Mouse (Mus musculus) neural tube, embryonic 14.5 days (tissue): ENCODE measurements around the gene Araf. TPM values are rescaled to one million over a fixed set of nuclear protein-coding genes. Genes with fewer than 3 reads are reported as not detected.

Experiments
- ATAC-seq: fragments of 200-750 bp; cut with Nextera tagmentation; 2 replicates; pipeline ENCODE4 v1.8.0; 2017; ENCODE audit warnings: low read depth, mild to moderate bottlenecking, moderate TSS enrichment, moderate library complexity
- H3K27ac ChIP-seq: fragments of 300-500 bp; sonication (generic); 2 replicates; pipeline ENCODE4 v1.5.1; 2014; ENCODE audit warnings: low read depth, mild to moderate bottlenecking, control low read depth, low read length, moderate library complexity, mixed read lengths
- H3K27me3 ChIP-seq: fragments of 300-500 bp; sonication (generic); 2 replicates; pipeline ENCODE4 v1.6.1; 2014; ENCODE audit warnings: low read length; ENCODE audit not compliant: control insufficient read depth, insufficient read depth
- H3K36me3 ChIP-seq: fragments of 300-500 bp; sonication (generic); 2 replicates; pipeline ENCODE4 v1.6.1; 2014; ENCODE audit warnings: low read length, mixed read lengths; ENCODE audit not compliant: control insufficient read depth, insufficient read depth
- H3K4me1 ChIP-seq: fragments of 300-500 bp; sonication (generic); 2 replicates; pipeline ENCODE4 v1.6.1; 2014; ENCODE audit warnings: low read length; ENCODE audit not compliant: control insufficient read depth, insufficient read depth
- H3K4me2 ChIP-seq: fragments of 300-500 bp; sonication (generic); 2 replicates; pipeline ENCODE4 v1.6.1; 2014; ENCODE audit warnings: mild to moderate bottlenecking, low read depth, low read length, control low read depth
- H3K4me3 ChIP-seq: fragments of 300-500 bp; sonication (generic); 2 replicates; pipeline ENCODE4 v1.5.1; 2014; ENCODE audit warnings: low read depth, low read length, control low read depth, mixed read lengths
- H3K9ac ChIP-seq: fragments of 300-500 bp; sonication (generic); replicated peaks from 2 replicates; pipeline ENCODE4 v1.6.1; 2014; ENCODE audit warnings: low read depth, mild to moderate bottlenecking, control low read depth, low read length, mixed read lengths
- H3K9me3 ChIP-seq: fragments of 300-500 bp; sonication (generic); 2 replicates; pipeline ENCODE4 v1.6.1; 2016; ENCODE audit warnings: low read length; ENCODE audit not compliant: control insufficient read depth
- WGBS: fragments of 180-500 bp; shearing (Covaris S2); extraction: QIAGEN DNeasy Blood & Tissue Kit; methylation state at CpG from one replicate; pipeline ENCODE4 v1.1.7; 2014; 5-methylcytosine and 5-hydroxymethylcytosine counted together
- polyA plus RNA-seq: library from polyadenylated mRNA; unstranded; fragments of >200 nt; fragmentation: Nextera tagmentation; extraction: Ambion mirVana; gene quantifications from 2 replicates; pipeline ENCODE4 v1.2.1, GENCODE M21; 2014

Gene Araf
- polyA plus RNA-seq: 334 and 400 TPM in 2 replicates

DNA sequence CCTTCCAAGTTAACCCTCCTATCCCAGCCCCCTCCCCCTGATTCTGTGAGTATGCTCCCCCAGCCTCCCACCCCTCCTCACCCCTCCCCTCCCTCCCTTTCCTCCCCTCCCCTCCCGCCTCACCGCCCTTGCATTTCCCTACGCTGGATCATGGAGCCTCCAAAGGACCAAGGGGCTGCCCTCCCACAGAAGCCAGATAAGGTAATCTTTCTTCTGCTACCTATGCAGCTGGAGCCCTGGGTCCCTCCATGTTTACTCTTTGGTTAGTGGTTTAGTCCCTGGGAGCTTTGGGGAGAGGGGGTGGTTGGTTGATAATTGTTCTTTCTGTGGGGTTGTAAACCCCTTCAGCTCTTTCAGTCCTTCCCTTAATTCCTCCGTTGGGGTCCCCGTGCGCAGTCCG, at the start of gene Araf:
Gene Araf (plus strand): TSS at position 134 of the 400 bp plus-strand sequence.
- peak within 1 kb of the TSS; percentile 39 for H3K4me3 ChIP-seq
- H3K27ac ChIP-seq: peak within 1 kb of the TSS; percentile 93
- peak; percentile 74 for ATAC-seq
- H3K4me1 ChIP-seq: no peaks in the 10 kb centered on the region
- 19% methylated on average over 6 of the region's 7 CpGs for WGBS
- no peaks in the 10 kb centered on the region for H3K9me3 ChIP-seq
- H3K36me3 ChIP-seq: no peaks in the 10 kb centered on the region
- H3K4me2 ChIP-seq: peak within 1 kb of the TSS; percentile 43
- H3K27me3 ChIP-seq: no peaks in the 10 kb centered on the region
- peak within 1 kb of the TSS; percentile 68 for H3K9ac ChIP-seq

DNA sequence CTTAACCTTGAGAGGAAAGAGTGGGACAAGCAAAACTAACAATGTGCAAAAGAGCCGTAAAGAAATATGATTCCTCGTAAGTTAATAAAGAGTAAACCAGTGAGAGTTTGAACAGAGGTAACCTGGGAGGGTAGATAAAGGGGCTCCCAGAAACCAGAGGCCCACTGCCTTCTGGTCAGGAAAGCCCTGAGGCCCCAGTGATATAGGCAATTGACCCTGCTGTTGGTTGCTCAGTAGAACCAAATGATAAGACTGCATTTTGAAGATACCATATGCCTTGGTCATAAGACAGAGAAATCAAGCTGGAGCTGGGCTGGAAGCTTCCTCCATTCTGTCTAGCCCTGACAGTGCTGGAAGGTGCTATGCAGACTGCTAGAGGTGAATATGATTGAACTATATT, 48.8 kb upstream of the Araf start:
- Histone ChIP-seq H3K4me2 (no peak overlapping the region), H3K27me3 (no peaks in the 10 kb centered on the region), H3K9me3 (no peaks in the 10 kb centered on the region), H3K4me1 (no peaks in the 10 kb centered on the region), H3K4me3 (no peak overlapping the region), H3K27ac (no peak overlapping the region), H3K9ac (no peak overlapping the region), H3K36me3 (no peaks in the 10 kb centered on the region)
- ATAC-seq: no peak
- 93% methylated on average over 2 of the region's 2 CpGs for WGBS

DNA sequence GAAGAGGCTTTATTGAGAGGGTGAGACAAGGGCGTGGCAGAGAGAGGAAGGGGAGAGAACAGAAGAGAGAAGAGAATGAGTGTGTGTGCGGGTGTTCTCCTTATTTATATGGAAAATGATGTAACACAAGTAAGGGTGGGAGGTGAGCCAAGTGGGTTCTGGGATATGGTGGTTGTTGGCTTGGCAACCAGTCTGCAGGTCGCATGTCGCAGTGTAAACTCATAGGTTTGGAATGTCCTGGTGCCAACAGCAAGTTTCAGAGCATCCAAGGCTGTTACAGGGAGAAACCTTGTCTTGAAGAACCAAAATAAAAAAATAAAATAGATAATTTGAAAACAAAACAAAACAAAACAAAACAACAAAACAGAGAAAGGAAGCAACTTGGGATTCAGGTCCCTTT, 36.4 kb upstream of the Araf start:
- WGBS: 79% methylated on average over 4 of the region's 4 CpGs
- H3K27ac ChIP-seq: no peak overlapping the region
- no peaks in the 10 kb centered on the region for H3K27me3 ChIP-seq
- no peak for ATAC-seq
- no peaks in the 10 kb centered on the region for H3K4me1 ChIP-seq
- H3K9ac ChIP-seq: no peak overlapping the region
- no peaks in the 10 kb centered on the region for H3K36me3 ChIP-seq
- H3K4me3 ChIP-seq: no peak overlapping the region
- no peaks in the 10 kb centered on the region for H3K9me3 ChIP-seq
- H3K4me2 ChIP-seq: no peak overlapping the region

DNA sequence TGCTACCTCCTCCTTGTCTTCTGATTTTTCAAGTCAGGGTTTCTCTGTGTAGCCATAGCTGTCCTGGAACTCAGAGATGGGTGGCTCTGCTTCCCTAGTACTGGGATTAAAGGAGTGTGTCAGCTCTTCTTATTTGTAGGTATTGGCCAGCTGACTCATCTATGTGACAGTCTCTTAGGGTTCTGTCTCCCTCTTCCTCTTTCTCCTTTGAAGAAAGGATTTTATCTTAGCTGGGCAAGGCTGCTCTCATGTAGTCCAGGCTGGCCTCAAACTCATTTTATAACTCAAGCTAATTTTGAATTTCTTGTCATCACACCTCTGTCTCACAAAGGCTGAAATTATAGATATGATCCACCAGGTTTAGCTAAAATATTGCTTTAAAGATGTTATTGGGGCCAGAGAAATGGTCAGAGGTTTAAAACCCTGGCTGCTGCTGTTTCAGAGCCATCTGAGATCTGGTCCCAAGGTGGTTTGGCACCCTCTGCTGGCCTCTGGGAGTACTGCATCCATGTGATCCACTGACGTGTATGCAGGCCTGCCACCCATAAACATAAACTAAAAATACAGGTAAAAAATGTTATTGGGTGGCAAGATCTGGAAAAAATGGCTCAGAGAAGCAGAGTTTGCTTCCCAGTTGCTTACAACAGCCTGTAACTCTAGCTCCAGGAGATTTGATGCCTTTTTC, 26.8 kb upstream of the Araf start:
- H3K27ac ChIP-seq: no peak overlapping the region
- no peak overlapping the region for H3K4me2 ChIP-seq
- WGBS: 14% methylated on average over 1 of the region's 1 CpGs
- no peak overlapping the region for H3K9ac ChIP-seq
- no peak overlapping the region for H3K4me3 ChIP-seq
- no peaks in the 10 kb centered on the region for H3K36me3 ChIP-seq
- no peaks in the 10 kb centered on the region for H3K27me3 ChIP-seq
- ATAC-seq: peak; percentile 71; the same call in 1 of the 2 replicates
- H3K4me1 ChIP-seq: no peaks in the 10 kb centered on the region
- H3K9me3 ChIP-seq: no peaks in the 10 kb centered on the region; the same call in 1 of the 2 replicates

DNA sequence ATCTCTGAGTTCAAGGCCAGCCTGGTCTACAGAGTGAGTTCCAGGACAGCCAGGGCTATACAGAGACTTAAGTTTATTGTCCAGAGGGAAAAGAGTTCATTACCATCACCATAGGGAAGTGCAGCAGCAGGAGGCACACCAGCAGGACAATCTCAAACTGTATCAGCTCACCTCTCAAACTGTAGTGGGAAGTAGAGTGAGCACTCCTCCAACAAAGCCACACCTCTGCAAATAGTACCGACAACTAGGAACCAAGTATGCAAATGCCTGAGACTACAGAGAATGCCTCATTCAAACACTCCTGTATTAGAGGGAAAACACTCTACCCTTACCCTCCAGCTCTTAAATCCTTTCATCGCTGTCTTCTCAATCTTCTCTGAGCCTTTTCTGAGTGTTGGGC, 25.9 kb upstream of the Araf start:
- Histone ChIP-seq H3K4me3 (no peak overlapping the region), H3K27me3 (no peaks in the 10 kb centered on the region), H3K4me1 (no peaks in the 10 kb centered on the region), H3K4me2 (no peak overlapping the region), H3K9ac (no peak overlapping the region), H3K27ac (no peak overlapping the region), H3K9me3 (no peaks in the 10 kb centered on the region; the same call in 1 of the 2 replicates), H3K36me3 (no peaks in the 10 kb centered on the region)
- ATAC-seq: no peak
- 39% methylated on average over 2 of the region's 2 CpGs for WGBS

DNA sequence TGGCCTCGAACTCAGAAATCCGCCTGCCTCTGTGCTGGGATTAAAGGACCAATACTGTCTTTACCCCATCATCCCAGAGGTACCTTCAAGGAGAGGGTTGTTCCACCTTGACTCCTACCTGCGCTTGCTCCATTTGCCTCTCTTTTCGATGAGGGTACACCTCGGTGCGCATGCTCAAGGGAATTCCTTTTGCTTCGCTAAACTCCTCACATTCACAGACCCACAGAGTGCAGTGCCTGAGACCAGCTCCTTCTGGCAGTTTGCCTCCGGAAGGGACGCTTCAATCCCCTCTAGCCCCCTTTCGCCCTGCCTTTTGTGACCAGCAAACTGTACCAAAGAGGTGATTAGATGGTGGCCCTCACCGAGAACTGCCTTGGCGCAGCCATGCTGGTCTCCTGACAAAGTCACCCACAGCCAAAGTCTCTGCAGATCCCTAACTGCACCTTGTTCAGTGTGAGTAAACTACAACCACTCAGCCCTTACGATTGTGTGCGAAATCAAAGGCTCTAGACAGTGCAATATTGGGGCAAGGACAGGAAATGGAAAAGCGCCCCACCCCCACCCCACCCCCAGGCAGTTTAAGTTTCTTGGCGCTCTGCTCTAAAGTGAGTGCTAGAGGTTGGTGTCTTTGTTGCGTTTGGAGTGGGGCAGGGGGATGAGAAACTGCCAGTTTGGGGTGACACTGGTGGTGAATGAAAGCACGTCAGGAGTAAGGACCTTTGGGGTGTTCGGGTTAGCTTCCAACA, 22.2 kb upstream of the Araf start:
- H3K9me3 ChIP-seq: no peaks in the 10 kb centered on the region; the same call in 1 of the 2 replicates
- no peak overlapping the region for H3K4me3 ChIP-seq
- ATAC-seq: no peak
- no peak overlapping the region for H3K4me2 ChIP-seq
- 57% methylated on average over 19 of the region's 19 CpGs for WGBS
- no peaks in the 10 kb centered on the region for H3K4me1 ChIP-seq
- no peaks in the 10 kb centered on the region for H3K36me3 ChIP-seq
- no peaks in the 10 kb centered on the region for H3K27me3 ChIP-seq
- H3K27ac ChIP-seq: no peak overlapping the region
- no peak overlapping the region for H3K9ac ChIP-seq

DNA sequence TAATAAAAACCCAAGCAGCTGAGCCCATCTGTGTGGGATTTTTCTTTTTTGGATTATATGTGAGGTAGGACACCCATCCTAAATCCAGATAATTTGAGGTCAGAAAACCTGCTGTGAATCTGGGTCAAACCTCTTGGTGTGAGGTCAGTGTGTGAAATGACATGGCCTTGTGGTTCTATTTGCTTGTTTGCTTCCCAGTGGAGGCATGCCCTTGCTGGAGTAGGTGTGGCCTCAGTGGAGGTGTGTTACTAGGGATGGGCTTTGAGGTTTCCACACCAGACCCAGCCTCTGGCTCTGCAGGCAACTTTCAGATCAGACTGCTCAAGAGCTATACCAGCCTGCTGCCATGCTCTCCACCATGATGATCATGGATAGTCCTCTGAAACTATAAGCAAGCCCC, 20.0 kb upstream of the Araf start:
- no peaks in the 10 kb centered on the region; the same call in 1 of the 2 replicates for H3K9me3 ChIP-seq
- H3K9ac ChIP-seq: no peak overlapping the region
- H3K4me1 ChIP-seq: no peaks in the 10 kb centered on the region
- no peak overlapping the region for H3K27ac ChIP-seq
- no peak overlapping the region for H3K4me2 ChIP-seq
- no peak for ATAC-seq
- no peaks in the 10 kb centered on the region for H3K36me3 ChIP-seq
- H3K4me3 ChIP-seq: no peak overlapping the region
- no peaks in the 10 kb centered on the region for H3K27me3 ChIP-seq

DNA sequence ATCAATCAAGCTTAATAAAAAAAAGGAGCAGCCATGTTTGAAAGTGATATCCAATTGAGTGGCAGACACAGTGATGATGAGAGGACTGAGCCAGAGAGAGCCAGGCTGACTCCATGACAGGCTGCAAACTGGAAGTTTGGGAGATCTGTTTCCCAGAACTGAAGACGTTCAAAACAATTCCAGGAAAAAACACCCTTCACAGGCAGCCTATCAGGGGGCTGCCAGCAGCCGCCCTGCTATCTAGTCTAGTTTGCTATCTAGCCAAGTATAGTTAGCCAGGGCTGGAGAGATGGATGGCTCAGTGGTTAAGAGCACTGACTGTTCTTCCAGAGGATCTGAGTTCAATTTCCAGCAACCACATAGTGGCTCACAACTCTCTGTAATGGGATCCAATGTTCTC, 10.3 kb upstream of the Araf start:
- ATAC-seq: no peak
- no peaks in the 10 kb centered on the region for H3K9me3 ChIP-seq
- H3K4me1 ChIP-seq: no peaks in the 10 kb centered on the region
- no peaks in the 10 kb centered on the region for H3K36me3 ChIP-seq
- no peaks in the 10 kb centered on the region for H3K27me3 ChIP-seq
- H3K4me3 ChIP-seq: no peak overlapping the region
- no peak overlapping the region for H3K27ac ChIP-seq
- H3K4me2 ChIP-seq: no peak overlapping the region
- H3K9ac ChIP-seq: no peak overlapping the region
- 83% methylated on average over 2 of the region's 2 CpGs for WGBS

DNA sequence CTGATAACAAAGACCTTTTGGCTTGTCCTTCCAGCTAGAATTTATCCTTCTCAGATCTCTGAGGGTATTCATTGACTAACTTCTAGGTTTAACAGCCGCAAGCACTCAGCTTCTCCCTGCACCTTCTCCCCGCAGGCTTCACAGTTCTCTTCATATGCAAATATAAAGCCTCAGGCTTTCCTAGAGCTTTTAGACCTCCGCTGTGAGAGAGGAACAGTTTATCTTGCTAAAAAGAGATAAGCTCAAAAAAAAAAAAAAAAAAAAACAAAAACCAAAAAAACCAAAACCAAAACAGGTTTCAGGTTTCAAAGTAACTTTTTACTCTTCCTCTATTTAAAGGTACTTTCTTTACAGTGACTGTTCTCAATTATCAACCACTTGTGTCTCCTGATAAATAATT, 5.2 kb upstream of the Araf start:
- ATAC-seq: no peak
- Histone ChIP-seq H3K9me3 (no peaks in the 10 kb centered on the region), H3K36me3 (no peaks in the 10 kb centered on the region), H3K4me1 (no peaks in the 10 kb centered on the region), H3K27ac (no peak overlapping the region), H3K4me3 (no peak overlapping the region), H3K27me3 (no peaks in the 10 kb centered on the region), H3K4me2 (no peak overlapping the region), H3K9ac (no peak overlapping the region)
- 29% methylated on average over 3 of the region's 3 CpGs for WGBS
